Mouse (Mus musculus) retina, postnatal 7 days (tissue): ENCODE data around the gene Kif20b.

ENCODE experiments used
- DNase-seq: peaks from one replicate; pipeline ENCODE4 v3.0.0-alpha.2; 2012; ENCODE audit warnings: low read depth, low spot score

Gene Kif20b

DNA sequence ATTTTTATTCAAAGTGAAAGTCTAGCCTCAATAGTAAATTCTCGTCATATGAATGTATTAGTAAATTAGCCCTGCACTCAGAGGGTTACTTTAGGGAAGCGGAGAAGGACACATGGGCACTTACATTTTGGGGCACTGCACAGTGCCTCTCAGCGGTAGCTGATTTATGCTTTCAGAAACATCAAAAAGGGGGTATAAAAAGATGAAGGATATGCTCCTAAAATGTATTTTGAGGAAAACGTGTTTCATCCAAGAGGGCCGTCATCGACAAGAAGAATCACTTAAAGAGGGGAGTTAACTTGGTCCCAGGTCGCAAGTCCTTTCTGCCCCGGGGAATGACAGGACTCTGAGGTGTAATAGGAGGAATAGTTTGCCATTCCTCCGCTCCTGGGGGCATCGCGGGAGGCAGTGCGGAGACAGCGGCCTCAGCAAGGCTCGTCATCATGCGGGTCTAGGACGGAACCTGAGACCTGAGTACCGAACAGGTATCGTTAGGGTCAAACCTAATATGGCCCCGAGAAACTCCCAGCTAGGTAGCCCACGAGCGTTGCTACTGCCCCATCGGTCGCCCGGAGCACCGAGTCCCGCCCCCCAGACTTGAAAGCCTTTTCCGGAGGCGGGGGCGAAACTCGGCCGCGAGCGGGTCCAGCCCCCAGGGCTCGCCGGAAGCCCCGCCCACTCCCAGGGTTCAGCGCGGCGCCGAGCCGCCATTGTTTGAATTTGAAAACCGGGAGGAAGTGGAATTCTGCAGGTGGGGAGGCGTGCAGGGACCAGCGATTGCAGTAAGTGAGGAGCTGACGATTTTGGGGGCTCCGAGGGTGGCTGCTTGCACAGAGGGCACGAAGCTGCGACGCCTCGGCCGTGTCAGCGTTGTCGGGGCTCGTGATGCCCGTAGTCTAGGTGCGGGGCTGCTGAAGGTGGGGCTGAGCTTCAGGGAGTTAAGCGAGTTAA lies at the start of gene Kif20b:
Gene Kif20b, plus strand, starts transcription at position 710 of the 951 bp plus-strand sequence.
- DNase-seq = peak; percentile 83

DNA sequence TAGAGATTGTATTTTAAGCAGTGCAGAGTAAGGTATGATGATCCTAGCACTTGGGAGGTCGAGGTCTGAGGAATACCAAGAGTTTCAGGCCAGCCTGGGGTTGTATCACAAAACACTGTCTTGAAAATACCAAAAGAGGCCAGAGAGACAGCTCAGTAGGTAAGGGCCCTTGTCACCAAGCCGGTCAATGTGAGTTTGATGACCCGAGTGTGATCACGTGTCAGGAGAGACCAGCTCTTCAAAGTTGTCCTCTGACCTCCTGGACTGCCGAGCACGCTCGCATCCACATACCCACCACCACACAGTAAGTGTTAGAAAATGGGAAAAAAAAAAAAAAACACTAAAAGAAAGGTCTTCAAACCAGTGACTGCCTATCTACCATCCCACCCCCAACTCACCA lies 45.5 kb upstream of the Kif20b start:
- DNase-seq = no peak

DNA sequence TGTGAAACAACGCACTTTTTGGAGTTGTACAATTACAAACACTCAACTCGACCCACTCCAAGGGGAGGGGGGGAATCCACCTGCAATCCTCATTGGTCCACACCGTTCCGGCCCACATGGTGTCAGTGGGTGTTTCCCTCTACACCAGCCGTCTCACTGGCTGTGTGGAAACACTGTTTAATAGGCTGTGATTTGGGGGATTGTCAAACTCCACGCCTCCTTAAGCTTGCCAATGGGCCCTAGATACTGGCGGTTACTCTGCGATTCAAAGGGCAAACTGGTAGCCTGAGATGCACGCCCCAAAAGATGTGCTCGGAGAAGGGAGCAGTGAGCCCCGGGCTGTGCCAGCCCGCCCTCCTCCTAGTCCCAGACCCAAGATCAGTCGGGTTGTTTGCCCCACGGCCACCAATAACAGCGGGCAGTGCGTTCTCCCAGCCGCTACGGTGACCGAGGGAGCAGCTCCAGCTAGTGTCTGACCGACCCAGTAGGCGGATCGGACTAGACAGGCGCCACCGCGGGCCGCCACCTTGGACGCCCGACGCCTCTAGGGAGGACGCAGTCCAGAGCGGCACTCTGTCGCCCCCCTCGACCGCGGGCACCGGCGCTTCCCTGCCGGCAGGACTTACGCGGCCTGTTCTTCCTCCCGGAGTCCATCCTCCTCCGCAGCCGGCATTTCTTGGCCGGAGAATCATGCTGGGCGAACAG lies 44.1 kb upstream of the Kif20b start:
- peak; percentile 63 for DNase-seq

DNA sequence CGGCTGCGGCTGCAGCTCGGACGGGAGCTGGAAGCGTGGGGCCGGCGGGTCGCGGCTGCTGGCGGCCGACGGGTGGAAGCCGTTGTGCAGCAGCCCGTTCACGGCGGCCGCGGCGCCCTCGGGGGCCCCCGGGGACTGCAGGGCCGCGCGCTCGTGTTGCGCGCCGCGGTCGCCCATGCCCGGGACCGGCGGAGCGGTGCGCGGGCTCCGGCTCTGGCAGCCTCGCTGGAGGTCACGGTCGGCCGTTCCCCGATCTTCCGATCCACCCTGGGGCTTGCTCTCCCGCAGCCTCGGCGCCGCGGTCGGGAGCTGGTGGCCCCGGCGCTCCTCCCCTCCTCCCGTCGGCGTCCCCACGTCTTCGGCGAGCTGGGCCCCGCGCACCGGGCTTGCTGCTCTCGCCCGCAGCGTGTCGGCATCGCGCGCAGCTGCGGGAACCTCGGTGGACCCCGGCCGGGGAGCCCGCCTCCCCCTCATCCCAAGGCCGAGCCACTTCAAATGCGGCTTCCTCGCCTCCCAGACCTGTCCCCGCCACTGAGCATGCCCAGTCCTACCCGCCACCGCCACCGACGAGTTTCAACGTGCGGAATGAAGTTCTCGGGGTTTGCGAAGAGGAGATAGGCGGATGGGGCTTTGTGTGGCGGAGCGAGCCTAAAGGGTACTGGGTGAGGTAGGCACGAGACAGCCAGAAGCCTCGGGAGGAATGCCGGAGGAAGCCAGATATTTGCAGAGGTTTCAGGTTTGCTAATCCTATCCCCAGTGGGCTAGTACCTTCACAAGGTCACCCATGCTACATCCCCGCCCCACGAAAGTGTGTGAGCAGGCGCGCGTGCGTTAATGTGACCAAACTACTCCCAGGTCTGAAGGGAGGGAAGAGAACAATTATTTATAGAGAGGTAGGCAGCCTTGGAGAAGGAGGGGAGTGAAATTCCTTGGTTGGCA lies 43.3 kb upstream of the Kif20b start, which contains the start of gene Pank1:
Gene Pank1, minus strand, starts transcription at position 853 of the 939 bp plus-strand sequence.
- peak; percentile 23 for DNase-seq

DNA sequence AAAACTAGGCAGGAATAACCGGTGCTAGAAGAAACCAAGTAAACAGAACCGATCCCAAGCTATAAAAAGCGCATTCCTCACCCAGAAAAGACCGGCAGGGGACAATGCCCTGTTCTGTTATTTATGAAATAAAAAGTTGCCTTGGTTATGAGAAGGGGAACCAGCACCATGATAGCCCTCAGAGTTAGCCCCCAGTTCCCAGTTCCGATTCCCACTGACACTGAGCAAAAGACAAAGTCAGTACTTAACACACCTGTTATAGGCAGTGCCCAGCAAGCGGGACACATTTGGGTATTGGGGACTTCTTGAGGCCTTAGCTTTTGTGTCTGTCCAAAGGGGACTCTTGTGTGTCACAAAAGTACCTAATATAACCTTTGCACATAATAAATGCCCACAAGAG lies 42.5 kb upstream of the Kif20b start:
- DNase-seq = no peak

DNA sequence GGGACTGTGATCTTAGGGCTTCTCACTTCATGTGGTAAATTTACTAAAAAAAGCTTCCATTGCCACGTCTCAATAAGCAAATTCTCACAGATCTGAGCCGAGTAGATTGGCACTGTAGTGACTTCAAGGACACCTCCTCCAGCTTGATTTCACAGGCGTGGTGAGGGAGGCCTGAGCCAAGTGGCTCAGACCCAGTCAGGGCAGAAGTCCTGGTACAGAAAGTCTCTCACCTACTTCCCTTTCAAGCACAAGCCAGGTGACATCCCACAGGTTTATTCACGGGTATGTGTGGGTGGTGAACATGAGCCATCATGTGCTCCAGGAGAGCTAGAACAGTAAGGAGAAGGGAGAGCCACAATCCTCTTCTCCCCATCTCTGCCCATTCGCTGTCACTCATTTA lies 41.0 kb upstream of the Kif20b start:
- no peak for DNase-seq

DNA sequence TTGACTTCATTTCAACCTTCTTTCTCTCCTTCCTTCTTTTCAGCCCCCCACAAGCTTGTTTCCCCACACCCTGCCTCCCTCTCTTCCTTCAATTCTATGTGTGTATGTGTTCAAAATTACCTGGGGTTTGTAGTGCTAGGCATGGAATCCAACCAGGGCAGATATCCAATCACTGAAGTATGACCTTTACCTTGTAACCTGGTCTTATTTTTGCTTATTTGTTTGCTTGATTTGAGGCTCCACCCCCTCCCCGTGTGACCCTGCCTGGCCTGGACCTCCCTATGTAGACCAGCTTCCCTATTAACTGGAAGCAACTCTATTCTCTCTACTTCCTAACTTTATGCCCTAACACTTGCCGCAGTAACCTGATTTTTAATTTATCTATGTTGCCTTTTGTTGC lies 39.7 kb upstream of the Kif20b start:
- no peak for DNase-seq

DNA sequence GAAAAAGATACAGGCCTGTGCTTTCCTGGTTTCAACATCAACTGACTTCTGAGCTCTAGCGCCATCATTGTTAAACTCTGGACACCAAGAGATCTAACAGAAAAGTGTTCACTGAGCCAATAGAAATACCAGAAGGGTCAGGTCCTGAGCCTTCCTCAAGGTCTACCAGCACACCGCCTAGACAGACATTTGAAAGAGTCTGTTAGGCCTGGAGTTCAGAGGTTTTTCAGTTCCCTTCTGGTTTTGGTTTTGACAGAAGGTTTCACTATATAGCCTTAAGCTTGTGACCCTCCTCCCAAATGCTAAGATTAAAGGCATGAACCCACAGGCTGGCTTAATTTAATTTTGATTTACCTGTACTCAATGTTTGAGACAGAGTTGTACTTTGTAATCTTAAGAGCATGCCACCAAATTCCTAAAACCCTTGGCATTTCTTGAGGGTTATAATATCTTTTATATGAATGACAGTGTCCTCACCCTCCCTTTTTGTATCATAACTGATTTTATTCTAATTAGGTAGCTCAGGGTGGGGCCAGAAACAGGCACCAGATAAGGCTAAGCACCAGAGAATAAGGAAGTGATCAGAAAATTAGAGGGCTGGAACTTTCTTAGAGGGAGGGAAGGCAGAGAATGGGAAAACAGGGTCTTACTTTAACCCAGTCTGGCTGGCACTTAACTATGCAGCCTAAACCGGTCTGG lies 38.5 kb upstream of the Kif20b start:
- no peak for DNase-seq

DNA sequence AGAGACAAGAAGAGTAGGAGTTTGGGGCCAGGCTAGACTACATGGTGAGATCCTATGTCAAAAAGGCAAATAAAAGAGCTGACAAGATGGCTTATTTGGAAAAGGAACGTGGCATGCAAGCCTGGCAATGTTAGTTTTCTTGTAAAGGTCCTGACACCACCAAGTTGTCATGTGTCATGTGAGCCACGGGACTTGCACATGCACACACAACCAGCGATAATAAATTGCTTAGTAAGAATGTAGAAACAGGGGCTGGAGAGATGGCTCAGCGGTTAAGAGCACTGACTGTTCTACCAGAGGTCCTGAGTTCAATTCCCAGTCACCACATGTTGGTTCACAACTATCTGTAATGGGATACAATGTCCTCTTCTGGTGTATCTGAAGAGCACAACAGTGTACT lies 35.8 kb upstream of the Kif20b start:
- DNase-seq = no peak

DNA sequence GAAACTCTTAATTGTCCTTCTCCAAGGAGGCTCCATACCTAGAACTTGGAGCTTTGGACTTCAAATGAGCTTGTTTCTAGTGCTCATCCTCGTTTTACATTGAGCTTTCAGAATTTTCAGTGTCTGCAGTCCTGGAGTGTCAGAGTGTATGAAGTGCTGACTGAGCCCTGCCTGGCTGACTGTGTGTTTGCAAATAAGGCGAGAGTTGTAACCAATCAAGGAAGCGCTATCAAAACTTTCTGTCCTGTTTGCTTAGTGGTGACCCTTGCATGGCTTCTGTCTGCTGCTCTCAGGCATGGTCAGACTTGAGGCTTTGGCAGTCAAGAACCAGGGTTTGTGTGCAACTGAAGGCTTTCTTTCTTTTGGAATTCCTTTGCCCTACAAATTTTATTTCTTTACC lies 31.2 kb upstream of the Kif20b start:
- no peak for DNase-seq

DNA sequence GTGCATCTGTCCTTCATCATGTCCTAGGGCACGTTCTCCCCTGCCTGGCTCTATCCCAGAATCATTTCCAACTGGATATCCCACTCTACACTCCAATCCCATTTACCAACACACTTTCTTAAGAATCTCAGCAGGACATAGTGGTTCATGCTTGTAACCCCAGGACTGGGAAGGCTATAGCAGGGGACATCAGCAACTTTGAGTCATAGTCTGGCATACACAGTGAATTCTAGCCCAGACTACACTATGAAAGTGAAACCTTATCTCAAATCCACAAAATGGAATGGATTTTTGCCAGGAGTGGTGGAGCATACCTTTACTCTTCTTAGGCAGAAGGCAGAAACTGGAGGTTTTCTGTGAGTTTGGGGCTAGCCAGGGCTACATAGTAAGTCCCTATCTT lies 30.6 kb upstream of the Kif20b start:
- DNase-seq = no peak

DNA sequence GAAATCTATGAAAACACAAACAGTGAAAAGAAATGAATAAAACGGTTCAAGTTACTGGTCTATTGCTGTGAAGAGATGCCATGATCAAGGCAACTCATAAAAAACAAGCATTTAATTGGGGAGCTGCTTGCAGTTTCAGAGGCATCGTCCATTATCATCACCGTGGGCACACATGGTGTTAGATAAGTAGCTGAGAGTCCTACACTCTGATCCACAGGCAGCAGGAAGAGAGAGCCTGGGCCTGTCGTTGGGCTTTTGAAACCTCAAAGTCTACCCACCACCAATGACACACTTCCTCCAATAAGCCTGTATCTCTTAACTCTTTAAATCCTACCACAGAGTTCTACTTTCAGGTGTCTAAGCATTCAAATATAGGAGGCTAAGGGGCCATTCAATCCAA lies 27.1 kb upstream of the Kif20b start:
- no peak for DNase-seq

DNA sequence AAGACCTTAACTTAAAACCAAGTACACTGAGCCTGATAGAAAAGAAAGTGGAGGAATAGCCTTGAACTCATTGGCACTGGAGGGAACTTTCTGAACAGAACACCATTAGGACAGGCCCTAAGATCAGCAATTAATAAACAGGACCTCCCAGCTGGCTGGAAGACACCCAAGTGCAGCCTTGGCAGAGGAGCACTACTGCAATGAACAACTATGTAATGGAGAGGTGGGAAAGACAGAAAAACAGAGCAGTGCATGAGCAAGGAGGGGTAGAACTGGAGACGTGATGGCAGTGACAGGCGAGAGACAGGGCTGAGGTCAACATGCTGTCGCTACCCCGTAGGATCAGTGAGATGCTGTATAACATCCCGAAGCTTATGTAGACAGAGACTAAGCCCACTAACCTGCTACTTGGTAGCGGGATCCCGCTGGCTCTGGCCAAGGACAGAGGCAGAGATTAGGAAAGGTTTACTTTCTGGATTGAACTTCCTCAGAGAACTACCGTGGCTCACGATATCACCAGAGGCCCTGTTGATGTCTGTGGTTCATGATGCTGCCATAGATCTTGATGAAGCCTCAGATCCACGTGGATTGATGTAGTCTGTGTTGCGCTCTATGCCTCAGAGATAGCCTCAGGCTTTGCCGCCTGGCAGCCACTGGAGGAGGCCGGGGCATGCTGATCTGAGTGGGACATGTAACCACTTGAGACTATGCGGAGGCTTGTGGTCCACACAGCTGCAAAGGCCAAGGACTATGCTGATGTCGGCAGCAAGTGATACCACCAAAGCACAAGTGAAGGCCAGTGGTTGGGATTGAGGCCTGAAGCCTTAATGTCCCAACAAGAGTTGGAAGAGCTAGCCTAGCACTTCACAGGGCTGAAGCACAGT lies 24.8 kb upstream of the Kif20b start:
- no peak for DNase-seq

DNA sequence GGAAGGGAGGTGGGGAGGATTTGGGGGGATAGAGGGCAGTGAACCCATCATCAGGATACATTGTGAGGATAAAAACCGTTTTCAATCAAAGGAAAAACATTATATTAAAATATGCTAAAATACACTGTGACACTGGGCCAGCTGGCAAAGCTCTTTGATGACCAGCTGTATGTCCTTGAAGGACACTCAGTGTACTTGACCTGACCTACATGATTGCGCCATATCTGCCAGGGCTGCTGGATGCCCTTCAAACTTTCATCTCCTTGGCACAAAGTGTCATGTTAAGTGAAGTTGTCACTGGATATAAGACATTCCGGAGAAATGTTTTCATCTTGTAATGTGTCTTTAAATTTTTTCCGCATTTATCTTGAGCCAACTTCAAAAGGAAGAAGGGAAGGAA lies 23.2 kb upstream of the Kif20b start:
- DNase-seq = no peak

DNA sequence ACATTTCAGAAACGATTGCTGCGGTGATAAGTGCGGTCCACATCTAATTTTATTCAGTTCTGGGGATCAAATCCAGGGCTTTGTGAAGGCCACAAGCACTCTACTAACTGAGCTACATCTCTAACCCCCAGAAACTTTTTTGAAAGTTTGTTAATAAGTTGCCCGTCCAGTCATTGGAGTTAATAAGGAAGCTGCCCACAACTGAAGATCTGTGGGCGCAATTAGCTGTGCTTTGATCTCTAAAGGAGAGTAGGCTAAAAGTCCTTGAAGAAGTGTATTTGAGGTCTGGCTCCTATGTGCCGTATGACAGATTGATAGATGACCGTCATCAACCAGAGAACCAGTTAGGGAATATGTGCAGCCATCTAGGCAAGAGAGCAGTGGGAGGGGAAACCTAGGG lies 20.9 kb upstream of the Kif20b start:
- DNase-seq = no peak

DNA sequence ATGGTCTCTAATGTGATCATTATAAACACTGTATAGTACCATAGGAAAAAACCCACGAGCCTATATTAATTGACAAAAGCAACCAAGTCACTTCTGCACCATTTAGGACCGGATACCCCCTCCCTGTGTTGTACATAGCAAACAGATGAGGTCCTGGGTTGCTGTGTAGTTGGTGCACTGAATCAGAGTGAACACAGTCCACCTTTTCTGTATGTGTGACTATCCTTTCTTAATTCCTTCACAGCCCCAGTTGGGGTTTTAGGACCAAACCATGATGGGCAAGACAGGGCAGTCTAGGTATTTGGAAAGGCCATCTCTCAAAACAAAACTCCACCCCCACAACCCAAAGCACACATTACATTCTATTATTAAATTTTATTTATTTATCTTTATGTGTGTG lies 20.4 kb upstream of the Kif20b start:
- no peak for DNase-seq

DNA sequence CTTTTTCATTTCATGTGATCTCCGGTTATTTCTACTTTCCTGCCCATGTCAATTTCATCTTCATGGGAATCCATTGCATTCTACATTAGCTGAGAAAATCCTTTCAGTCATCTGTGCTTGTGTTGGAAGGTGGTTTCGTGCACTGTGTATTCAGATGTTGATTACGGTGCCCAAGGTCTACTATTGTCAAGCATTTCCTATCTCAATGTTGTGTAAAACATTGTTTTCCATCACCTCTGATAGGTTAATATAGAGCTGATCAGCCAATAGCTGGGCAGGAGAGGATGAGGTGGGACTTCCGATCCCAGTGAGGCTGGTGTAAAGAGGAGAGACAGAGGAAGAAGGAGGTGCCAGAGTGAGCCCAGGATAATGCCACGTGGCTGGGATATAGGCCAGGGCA lies 18.1 kb upstream of the Kif20b start:
- no peak for DNase-seq

DNA sequence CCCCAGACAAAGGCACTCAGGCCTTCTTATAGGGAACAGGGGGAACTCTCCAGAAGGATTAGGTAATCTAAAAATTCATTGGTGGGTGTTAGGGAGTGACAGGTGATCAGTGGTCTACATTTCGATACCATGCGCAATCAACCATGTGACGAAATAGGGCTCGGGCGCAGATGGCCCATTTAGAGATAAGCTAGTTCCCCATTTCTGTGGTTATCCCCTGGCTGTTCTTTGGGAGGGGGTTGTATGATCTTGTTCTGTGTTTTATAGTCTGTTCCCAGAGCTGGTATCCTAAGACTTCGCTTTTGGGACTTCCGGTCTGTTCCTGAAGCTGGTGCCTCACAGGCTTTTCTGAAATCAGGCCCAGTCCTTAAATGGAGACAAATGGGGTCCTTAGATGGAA lies 16.7 kb upstream of the Kif20b start:
- DNase-seq = no peak

DNA sequence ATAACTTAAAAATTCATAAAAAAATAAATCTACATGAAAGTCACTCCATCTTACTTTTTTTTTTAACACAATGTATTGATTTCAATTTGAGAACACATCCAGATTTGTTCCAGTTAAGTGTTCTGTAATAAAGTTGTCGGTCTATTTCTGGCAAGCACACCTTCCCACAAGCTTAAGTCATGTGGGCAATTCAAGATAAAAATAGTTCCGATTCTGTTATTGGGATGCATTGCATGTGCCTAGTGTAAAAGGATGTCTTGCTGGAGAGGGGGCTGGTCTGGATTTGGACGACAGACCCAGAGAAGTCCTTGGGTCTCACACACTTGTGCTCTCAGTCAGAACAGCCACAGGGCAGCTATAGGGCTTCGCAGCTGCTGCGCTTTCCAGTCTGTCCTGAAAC lies 15.4 kb upstream of the Kif20b start:
- no peak for DNase-seq

DNA sequence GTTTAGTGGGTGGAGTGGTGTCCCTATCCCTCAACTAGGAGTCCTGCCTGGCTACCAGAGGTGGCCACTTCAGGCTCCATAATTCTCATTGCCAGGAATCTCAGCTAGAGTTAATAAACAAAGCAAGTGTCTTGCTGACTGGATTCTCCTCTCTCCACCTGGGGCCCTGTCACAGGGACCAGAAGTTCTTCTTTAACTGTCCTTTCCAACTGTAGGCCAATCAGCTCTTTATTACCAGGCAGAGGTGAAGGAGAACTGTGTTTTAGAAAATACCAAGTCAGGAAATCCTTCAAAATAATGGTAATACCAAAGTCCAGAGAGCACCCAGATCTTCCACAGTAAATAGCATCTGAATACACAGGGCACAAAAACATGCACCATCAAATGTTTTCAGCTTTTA lies 9.8 kb upstream of the Kif20b start:
- DNase-seq = no peak
